Mouse (Mus musculus): Measurements from ENCODE around the gene Mtap. TPM values are rescaled to one million over a fixed set of nuclear protein-coding genes. Genes with fewer than 3 reads are reported as not detected.

Mtap gene
- total RNA-seq, 2 experiments from 2014 or later = 6.8 to 9.2 TPM

DNA sequence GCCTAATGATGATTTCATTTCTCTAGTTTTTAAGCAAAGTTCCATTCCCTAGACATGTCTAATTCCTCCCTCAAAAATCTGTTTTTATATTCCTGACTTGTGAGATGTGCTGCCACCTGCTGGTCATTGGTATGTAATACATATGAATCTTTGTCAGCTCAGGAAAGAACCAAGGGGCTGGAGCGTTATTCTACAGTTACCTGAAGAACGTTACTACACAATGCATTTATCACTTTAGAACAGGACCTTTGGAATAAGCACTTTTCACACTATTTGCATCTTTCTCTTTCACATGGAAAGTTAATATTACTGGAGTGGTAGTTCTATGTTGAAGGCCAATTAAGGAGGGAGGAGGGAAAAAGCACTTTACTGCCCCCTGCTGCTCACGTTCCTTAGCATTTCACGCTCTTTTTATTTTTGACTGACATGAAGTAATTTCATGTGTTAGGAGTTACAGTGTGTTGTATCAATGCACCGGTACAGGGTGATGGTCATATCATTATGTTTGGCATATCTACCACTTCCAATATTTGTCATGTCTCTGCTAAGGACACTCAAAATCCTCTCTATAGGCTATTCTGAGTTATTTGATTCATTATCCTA, 7.5 kb upstream of the Mtap start:
- peak; percentile 76 to 78 for DNase-seq (ENCODE audit: low spot score in 2 of 2)
- intact Hi-C loops (cut with DNase I) = loop anchor here (1.0 to 5.0 kb wide), 2 partner anchors 192 to 257 kb away; no protein-coding TSS in a partner anchor

DNA sequence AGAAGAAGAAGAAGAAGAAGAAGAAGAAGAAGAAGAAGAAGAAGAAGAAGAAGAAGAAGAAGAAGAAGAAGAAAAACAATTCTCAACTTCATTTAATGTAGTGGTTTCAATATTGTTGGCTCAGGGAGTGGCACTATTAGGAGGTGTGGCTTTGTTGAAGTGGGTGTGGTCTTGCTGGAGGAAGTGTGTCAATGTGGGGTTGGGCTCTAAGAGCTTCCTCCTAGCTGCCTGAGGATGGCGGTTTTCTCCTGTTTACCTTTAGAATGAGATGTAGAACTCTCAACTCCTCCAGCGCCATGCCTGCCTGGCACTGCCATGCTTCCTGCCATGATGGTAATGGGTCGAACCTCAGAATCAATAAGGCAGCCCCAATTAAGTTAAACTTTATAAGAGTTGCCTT, 5.1 kb upstream of the Mtap start:
- intact Hi-C loops (cut with DNase I) = no loop called here
- DNase-seq (ENCODE audit: low spot score in 2 of 2) = no peak

DNA sequence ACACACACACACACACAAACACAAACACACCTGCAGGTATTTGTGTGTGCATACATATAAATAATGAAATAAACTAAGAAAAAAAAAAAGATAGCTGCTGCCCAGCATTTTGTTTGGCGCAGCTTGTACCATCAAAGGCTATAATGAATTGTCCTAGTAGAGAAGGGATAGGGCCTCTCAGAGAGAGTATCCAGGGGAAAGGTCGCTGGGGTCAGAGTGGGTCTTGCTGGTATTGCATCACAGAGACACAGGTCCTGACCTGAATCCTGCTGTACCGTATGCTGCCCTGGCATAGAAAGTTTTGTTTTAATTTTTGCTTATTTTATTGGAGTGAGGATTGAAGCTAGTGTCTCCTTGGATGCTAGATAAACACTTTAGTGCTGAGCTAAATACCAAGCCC, 566 bp upstream of the Mtap start:
- DNase-seq (ENCODE audit: low spot score in 2 of 2) = no peak
- intact Hi-C loops (cut with DNase I) = no loop called here

DNA sequence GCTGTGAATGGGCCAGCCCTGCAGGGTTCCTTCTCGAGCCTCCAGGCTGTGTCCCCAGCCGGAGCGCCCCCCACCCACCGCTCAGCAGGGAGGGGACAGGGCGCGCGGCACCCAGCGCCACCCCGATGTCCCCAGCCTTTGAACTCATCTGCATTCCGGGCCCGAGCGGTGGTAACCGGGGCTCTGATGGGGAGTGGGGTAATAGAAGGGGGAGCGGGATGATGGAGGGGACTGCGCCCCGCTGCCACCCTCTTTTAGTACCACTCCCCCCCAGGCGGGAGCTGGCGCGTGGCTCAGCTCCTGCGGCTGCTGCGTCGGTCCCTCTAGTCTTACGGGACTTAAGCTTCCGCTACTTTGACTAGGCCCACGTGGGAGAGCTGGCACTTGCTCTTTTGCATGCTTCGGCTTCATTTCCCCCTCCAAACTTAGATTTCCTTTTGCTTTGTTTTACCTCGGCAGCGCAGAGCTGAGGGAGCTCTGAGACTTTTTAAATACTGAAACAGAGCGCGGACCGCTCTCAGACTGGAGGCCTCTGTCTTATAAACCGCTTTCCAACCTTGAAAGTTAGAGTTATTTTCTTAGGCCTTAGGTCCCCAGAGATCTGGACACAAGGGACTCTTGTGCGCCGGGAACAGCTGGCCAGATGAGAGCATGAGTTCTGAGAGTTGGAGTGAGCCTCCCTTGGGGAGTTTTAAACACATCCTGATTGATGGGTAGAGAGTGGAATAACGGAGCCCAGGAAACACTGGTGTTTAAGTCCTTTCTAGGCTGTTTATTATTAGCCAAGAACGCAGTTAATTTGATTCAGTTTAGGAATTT, 829 bp downstream of the Mtap start:
- intact Hi-C loops (cut with DNase I) = no loop called here
- peak; percentile 25 to 35 for DNase-seq (ENCODE audit: low spot score in 2 of 2)

DNA sequence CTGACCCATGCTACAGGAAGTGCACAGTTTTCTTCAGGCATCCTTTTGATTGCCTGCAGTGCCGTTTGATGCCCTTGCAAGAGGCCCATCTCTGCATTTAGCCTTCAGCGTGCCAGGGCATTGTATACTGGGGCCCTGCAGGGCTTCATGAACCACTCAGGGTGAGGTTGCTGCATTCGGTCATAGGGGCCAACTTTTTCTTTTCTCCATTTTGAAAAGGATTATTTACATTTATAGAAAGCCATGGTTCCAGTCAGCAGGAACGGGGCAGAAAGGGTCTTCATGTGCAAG, 1.4 kb downstream of the Mtap start:
- intact Hi-C loops (cut with DNase I) = no loop called here
- DNase-seq (ENCODE audit: low spot score in 2 of 2) = no peak

DNA sequence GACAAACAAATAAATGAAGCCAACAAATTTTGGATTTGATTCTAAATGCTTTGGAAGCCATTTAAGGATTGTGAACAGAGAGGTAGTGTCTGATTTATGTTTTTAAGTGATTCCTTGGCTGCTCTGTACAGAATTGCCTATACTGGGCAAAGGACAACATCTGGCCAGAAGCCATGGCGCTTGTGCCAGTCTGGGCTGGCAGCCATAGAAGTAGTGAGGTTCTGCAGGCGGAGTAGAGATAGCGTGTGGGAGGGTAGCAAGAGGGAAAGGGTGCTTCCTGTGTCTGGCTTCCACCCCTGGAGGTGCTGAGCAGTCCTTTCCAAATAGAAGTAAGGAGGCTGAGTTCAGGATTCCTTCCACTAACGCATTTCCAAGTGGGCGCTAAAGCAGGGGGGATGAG, 3.9 kb downstream of the Mtap start:
- peak; percentile 51 to 60 for DNase-seq (ENCODE audit: low spot score in 2 of 2)

DNA sequence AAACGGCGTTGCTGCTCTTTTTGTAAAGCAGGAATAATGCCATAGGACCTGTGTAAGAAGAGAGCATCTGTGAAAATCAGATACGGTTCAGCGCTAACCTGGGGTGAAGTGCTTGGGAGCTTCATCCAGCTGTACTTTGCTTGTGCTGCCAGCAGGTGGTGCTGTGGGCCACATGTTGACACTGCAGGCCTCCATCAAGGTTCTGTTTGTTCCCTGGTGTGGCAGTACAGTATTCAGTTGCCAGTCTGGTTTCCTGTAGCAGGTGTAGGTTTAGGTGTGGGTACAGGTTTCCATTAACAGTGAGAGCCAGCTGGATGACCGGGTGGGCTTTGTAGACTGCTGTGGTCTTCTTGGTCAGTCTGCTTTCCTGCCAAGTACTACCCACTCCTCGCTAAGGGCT, 8.5 kb downstream of the Mtap start:
- intact Hi-C loops (cut with DNase I) = no loop called here
- DNase-seq (ENCODE audit: low spot score in 2 of 2) = peak; percentile 61 to 71

More for the DNA sequence above, 3.9 kb downstream of the Mtap start:
- intact Hi-C loops (cut with DNase I) = no loop called here

DNA sequence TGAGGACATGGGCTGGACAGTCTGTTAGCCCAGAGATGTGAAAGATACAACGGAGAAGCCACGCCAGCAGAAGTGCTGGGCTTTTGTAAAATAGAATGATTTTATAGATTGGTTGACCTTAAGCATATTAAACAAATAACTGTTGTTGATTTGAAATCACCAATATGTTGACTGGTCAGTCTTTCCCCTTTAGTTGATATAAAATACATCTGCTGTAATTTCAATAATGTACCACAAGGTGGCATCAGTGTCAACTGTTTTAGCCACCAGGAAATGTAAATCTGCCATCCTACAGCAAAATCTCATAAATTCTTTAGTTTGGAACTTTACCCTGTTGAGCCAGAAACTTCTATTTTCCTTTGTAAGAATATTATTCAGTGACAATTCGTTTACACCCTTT, 9.4 kb downstream of the Mtap start:
- intact Hi-C loops (cut with DNase I) = loop anchor here (1.0 kb wide), 1 partner anchor 378 kb away; no protein-coding TSS in a partner anchor
- DNase-seq (ENCODE audit: low spot score in 2 of 2) = peak in 1 of 2 experiments; percentile 39

DNA sequence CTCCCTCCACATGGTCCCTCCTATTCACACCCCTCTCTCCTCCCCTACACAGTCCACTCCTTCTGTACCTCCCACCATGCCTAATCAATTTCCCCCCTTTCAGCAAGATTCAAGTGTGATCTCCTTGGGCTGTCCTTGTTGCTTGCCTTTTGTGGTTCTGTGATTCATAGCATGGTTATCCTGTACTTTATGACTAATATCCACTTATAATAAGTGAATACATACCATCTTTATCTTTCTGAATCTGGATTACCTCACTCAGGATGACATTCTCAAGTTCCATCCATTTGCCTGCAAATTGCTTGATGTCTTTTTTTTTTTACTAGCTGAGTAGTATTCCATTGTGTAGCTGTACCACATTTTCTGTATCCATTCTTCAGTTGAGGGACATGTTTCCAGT, 12.3 kb downstream of the Mtap start:
- no peak for DNase-seq (ENCODE audit: low spot score in 2 of 2)
- intact Hi-C loops (cut with DNase I) = no loop called here

DNA sequence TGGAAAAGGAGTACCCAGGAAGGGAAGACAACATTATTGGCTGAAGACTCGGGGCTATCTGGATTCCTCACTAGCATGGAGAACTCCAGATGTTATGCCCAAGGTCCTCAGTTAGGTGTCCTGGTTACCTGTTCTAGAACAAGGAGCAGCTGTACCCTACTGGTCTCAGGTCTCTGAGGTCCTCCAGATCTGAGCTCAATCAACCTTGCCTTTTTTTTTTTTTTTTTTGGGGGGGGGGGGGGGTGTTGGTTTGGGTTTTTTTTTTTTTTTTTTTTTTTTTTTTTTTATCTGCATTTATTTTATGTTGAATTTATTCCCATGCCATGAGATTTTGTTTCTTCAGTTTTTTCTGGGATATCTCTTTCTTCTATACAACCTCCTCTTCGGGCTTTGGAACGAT, 24.5 kb downstream of the Mtap start:
- DNase-seq (ENCODE audit: low spot score in 2 of 2) = no peak

DNA sequence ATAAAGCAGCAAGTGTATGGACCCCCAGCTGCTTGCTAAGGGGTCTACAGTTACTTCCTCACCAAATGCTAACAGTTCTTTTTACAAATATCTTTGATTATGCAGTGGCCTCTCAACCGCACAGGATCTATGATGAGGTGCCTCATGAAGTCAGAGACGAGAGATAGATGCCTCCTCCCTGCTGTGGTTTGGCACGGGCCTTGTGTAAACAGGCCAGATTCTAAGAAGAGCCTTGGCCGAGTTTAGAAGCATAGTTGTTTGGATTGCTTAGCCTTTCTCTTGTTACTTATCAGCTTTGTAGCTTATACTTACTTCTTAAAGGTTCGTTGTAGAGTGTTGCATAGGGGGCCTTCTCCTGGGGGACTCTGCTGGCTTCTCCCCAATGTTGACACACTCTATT, 25.6 kb downstream of the Mtap start:
- intact Hi-C loops (cut with DNase I) = no loop called here
- no peak for DNase-seq (ENCODE audit: low spot score in 2 of 2)

More for the DNA sequence above, 24.5 kb downstream of the Mtap start:
- intact Hi-C loops (cut with DNase I) = no loop called here

DNA sequence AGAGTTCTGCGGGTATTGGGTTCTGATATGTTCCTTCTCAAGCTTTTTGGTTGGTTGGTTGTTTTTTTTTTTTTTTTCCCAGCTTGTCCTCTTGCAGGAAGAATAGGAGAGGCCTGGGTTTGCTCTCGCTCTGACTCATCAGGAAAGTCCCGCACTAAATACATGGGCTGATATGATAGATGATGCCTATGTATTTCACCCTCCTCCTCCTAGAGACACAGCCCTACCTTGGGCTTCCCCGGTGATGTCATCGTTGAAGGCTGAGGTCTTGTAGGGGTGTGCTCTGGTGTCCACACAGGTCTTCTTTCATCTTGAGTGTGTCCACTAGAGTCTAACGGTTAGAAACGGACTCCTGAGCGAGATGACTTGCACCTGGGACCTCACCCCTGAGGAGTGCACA, 26.7 kb downstream of the Mtap start:
- no peak for DNase-seq (ENCODE audit: low spot score in 2 of 2)
- intact Hi-C loops (cut with DNase I) = no loop called here

DNA sequence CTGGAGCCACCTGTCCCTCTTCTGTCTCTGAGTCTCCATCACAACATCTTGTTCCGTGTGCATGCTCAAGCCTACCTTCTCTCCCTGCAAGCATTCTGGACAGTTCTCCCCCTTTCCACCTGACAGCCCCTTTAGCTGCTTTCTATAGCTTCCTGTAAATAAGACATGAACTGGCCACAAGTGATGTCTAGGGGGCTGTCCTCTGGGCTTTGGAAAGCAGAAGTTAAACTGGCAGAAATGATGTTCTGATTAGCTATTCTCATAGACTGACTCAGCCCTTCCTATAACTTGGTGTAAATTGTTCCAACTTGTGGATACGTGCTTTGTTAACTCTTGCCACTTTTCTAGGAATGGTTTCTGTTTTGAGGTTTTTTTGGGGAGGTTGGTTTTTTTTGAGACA, 27.8 kb downstream of the Mtap start:
- DNase-seq (ENCODE audit: low spot score in 2 of 2) = no peak
- intact Hi-C loops (cut with DNase I) = no loop called here

DNA sequence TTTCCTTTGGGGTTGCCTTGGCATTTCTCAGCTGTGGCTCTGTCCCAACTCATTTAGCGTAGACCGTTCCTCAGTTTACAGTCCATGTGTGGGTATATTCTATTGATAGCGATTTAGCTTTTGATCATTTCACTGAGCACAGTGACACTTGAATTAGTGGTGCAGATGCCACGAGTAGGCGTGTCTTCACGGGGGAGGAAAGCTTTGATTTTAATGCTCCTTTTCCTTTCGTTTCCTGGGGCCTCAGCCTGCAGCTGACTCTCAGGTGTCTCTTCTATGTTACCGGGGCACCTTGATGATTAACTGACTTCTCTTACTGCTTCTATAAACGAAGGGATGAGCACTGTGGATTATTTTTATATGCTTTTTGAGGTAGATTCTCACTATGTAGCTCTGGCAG, 32.0 kb downstream of the Mtap start:
- intact Hi-C loops (cut with DNase I) = no loop called here
- no peak for DNase-seq (ENCODE audit: low spot score in 2 of 2)

DNA sequence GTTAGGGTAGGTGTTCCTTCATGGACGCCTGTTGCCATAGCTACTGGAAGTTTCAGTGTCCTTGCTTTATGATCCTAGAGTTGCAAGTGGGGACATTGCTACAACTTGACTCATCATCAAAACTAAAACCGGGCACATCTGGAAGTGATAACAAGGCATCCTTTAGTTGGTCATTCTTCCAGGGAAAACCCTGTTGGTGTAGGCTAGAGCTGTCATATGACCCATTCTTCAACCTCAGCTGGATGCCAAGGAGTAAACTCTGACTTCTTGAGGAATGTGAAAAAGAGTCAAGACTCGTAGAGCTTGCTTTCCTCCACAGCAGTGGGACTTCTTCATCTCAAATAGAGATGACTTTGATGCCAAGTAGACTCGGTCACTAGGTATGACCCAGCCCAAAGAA, 32.8 kb downstream of the Mtap start:
- intact Hi-C loops (cut with DNase I) = no loop called here

DNA sequence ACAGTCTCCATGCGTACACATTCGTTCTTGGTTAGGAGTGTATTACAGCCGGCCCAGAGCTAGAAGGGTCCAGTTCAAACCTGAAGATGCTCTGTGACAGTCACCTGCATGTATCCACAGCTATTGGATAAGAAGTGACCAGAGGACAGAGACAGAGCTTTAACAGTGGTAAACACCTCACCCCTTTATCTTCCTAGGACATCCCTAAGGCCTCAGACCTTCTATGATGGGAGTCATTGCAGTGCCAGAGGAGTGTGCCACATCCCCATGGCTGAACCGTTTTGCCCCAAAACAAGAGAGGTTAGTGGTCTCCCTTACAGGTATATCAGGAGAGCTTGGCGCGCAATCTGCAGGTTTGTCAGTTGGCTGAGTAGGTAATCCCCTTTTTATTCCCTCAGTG, 34.0 kb downstream of the Mtap start:
- intact Hi-C loops (cut with DNase I) = no loop called here
- no peak for DNase-seq (ENCODE audit: low spot score in 2 of 2)

More for the DNA sequence above, 32.8 kb downstream of the Mtap start:
- no peak for DNase-seq (ENCODE audit: low spot score in 2 of 2)

DNA sequence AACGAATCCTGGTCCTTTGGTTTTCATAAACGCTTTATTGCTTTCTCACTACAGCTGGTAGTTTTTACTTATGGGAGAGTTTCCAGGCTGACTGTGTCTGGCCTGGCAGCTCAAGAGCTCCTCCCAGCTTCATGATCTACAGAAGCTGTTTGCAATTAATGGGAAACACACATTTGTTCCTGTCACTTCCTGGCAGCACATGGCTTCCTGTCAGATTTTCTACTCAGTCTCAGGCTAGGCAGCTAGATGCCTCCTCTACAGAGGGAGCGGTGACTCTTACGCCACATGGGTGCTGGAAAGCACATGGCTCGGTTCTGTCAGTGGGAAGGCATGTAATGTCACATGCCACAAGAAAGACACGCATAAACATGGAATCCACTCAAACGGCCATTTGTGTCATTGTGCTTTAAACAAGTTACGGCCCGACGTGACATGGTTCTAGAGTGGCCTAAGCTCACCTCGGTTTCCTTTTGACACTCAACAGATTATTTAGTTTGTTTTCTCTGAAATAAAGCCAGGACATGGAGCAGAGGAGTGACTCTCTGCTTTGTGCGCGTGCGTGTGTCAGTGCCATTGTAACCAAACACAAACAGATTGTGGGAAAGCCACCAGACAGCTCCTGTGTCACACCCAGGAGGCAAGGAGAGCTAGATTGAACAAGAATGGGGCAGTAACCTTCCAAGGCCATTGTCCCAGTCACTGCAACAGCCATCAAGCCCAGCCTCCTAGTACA, 36.1 kb downstream of the Mtap start:
- peak in 1 of 2 experiments; percentile 8 for DNase-seq (ENCODE audit: low spot score in 2 of 2)
- intact Hi-C loops (cut with DNase I) = no loop called here

DNA sequence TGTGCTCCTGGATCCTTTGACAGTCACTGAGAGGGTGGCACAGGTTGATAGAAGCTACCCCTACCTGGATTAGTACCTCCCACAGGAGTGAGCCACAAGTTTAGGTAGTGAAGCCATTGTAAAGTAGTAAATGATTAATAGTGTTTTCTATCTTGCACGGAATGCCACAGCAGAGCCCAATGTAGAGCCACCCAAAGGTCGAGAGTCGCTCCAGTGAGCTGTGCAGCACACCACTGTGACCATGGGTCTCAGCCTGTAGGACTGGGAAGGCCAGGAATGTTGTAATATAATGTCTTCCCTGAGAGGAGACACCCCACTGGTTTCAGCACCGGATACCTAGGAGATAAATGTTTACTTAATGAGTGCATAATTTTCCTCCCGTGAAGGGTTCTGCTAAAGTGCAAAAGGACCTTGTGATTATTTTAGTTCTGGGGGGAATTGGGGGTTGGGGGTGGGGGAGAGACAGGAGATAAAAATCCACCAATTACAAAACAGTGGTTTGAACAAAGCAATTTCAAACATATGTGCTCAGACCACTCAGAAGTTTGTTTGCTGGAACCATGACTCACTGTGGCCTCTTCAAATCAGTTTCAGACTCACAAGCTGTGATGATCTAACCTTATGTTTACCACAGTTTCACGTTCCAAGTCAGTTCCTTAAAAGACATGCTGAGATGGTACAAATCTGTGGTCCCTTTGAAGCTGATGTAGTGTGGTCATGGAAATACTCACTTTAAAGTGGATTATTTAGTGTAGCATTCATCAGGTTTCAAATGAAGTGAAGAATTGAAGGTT, 40.8 kb downstream of the Mtap start:
- no peak for DNase-seq (ENCODE audit: low spot score in 2 of 2)
- intact Hi-C loops (cut with DNase I) = no loop called here

DNA sequence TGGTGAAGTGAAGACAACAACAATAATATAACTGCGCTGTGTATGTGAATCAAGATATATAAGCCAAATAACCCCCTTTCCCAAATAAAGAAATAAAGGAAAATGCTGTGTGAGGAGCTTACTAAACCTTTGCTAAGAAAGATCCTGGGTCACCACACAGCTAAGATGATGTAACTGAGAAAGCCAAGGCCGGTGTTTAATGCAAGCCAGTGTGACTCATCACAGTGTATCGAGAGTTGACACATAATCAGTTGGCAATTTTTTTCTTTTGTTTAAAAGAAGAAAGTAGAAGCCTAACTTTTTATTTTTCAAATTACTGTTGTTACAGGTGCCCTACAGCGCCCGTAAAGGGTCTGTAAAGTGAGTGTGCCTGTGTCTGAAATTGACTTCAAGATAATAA, 43.2 kb downstream of the Mtap start:
- intact Hi-C loops (cut with DNase I) = no loop called here
- DNase-seq (ENCODE audit: low spot score in 2 of 2) = no peak

DNA sequence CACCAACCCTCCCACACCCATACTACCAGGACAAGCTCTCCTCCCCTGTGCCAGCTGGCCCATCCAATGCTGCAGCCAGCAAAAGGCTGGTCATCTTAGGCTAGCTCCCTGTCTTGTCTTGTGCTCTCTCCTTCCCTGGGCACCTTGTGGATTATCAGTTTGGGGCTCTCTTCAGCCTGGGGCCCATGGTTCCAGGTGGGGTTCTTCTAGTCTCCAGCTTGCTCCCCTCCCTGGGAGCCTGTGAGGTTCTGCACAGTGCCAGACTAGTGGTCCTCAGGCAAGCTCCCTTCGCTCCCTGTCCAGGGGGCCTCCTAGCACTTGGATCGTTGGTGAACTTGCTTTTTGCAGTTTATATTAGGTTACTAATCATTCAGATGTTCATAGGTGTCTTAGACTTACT, 44.7 kb downstream of the Mtap start:
- intact Hi-C loops (cut with DNase I) = no loop called here

More for the DNA sequence above, 44.7 kb downstream of the Mtap start:
- DNase-seq (ENCODE audit: low spot score in 2 of 2) = no peak

All from left cerebral cortex, postnatal 14 days (tissue).